Mouse (Mus musculus) embryonic fibroblast, embryonic 13.5 days (primary cell): Measurements from ENCODE around the gene Nr4a1. TPM values are rescaled to one million over a fixed set of nuclear protein-coding genes. Genes with fewer than 3 reads are reported as not detected.

ENCODE experiments used
- H3K27ac ChIP-seq: 2 replicates; pipeline ENCODE4 v1.5.1; 2012; ENCODE audit warnings: low read length, control low read depth, inconsistent platforms; ENCODE audit not compliant: insufficient read depth
- H3K4me1 ChIP-seq: 2 replicates; pipeline ENCODE4 v1.6.1; 2011; ENCODE audit warnings: low read length; ENCODE audit not compliant: control insufficient read depth, insufficient read depth
- H3K4me3 ChIP-seq: 2 replicates; pipeline ENCODE4 v1.5.1; 2011; ENCODE audit warnings: mild to moderate bottlenecking, control low read depth, low read length; ENCODE audit not compliant: insufficient read depth
- CTCF ChIP-seq: IDR thresholded peaks from 2 replicates; pipeline ENCODE4 v1.5.1; 2011; ENCODE audit warnings: mild to moderate bottlenecking, control low read depth, low read length, moderate library complexity, borderline replicate concordance; ENCODE audit not compliant: insufficient read depth
- POLR2A ChIP-seq: IDR thresholded peaks from 2 replicates; pipeline ENCODE4 v1.6.1; 2011; ENCODE audit warnings: low read depth, mild to moderate bottlenecking, control low read depth, low read length, moderate library complexity
- polyA plus RNA-seq: library from polyadenylated mRNA; stranded (reverse); fragments of >200 nt; gene quantifications from 2 replicates; pipeline ENCODE4 v1.2.4, GENCODE M21; 2011; ENCODE audit warnings: low read depth; ENCODE audit not compliant: missing spikeins, insufficient read length

Gene Nr4a1
- 60.9 and 68.2 TPM in 2 replicates for polyA plus RNA-seq

DNA sequence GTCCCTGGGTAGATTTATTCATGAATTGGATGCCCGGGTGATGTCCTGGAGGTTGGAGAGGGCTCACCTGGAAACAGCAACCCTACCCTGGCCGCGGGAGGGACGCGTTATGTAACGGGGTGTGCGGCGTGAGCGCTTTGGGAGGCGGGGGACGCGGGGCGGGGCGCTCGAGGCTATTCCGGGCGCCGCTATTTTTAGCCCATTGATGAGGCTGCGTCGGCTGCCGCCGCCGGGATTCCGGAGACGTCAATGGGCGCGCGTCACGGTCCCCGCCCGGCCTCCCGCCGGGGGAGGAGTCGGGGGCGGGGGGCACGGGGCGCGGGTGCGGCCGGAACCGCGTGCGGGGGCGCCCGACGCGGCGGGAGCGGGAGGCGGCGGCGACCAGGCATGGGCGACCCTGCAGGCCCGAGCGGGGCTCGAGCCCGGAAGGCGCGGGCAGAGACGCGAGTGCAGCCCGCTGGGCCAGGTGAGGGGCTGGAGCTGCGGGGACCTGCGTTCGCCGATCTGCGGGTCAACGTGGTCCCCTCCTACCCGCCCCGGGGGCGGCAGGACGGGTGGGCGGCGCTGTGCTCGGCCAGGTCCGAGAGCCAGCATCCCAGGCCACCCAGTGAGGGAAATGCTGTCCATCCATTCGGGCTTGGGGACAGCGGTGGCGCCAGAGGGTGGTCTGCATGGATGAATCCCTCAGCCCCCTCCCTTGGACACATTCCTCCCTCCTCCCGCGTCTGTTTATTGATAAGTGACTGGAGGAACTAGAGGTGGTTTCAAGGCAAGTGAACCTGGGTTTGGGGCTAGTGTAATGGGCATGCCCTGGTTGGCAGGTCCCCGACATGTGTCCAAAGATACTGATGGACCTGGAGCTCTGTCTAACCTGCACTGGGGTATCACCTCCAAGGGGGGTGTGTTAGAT lies at the start of gene Nr4a1:
Nr4a1 (plus strand) TSS at position 384 of the 910 bp plus-strand sequence.
- TF ChIP-seq CTCF (no peak), POLR2A (peak; percentile 44; the same call in 1 of the 2 replicates)

GRCm38 (mm10) chr15:101204781-101205180 lies 49.3 kb upstream of the Nr4a1 start:
- H3K4me3 ChIP-seq: no peak overlapping the region
- H3K4me1 ChIP-seq: no peaks in the 10 kb centered on the region
- TF ChIP-seq POLR2A (no peak), CTCF (no peak)
- H3K27ac ChIP-seq: no peak overlapping the region

More for the DNA sequence above, at the start of gene Nr4a1:
- Histone ChIP-seq H3K4me3 (peak within 1 kb of the TSS; percentile 63), H3K27ac (no peak within 1 kb of the TSS), H3K4me1 (peaks cover 3% of the 10 kb centered on the region)

DNA sequence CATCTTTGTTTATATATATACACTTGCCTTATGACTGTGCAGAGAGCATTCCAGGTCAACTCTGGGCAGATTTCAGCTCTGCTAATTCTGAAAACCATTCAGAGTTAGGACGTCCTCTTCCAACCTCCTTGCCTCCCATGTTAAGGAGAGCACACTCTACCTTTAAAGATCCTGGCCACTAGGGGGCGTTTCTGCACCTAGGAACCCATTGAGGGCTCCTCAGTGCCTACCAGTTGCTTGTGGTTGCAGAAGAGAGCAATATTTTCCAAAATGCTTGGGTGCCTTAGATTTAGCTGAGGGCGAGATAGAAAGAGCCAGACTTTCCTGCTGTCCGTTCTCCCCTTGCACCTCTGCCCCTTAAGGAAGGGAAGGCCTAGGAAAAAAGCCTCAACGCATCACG lies 43.8 kb upstream of the Nr4a1 start:
- 0 out of 2 replicates have a peak, but pooled peaks have one; percentile 16 for TF ChIP-seq CTCF
- no peak for TF ChIP-seq POLR2A
- Histone ChIP-seq H3K27ac (no peak overlapping the region), H3K4me1 (no peaks in the 10 kb centered on the region), H3K4me3 (no peak overlapping the region)

DNA sequence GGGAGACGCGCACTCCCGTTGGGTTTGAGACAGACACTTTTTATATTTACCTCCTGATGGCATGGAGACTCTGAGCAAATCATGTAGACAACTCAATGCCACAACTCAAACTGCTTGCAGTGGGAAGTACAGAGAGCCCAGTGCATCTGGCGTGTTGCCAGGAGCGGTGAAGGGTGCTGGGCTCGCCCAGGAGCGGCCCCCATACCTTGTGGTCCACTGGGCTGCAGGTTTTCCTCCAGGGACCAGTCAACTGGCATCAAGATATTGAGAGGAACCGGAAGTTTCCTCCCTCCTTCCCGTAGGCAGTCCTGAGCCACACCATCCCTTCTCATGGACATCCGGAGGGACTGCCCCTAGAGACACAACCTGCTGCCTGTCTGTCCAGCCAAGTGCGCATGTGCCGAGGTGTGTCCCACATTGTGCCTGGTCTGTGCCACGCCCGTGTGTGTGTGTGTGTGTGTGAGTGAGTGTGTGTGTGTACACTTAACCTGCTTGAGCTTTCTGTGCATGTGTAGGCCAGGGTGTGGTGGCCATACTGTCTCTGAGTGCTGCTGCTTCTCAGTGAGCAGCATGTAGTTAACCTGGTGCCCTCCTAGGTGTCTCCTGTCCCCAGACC lies 43.0 kb upstream of the Nr4a1 start:
- H3K4me3 ChIP-seq: no peak overlapping the region
- TF ChIP-seq POLR2A: no peak
- TF ChIP-seq CTCF: no peak
- H3K4me1 ChIP-seq: no peaks in the 10 kb centered on the region
- H3K27ac ChIP-seq: no peak overlapping the region

DNA sequence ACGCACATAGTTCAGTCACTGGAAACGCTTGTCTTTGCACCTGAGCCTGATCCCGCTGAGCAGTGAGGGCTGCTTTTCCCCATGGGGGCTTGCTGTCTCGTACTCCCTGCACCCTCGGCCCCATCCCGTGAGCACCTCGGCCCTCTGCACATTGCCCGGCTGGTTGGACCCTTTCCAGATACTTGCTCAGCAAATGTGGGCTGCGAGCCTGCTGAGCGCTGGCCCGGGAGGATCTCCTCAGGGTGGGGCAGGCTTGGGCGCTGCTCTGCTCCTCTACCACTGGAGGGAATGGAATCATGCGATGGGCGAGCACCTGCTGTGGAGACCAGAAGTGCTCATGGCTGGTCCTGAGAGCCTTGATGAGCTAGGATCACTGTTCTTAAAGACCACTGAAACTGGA lies 41.6 kb upstream of the Nr4a1 start:
- no peak for TF ChIP-seq CTCF
- no peak for TF ChIP-seq POLR2A
- Histone ChIP-seq H3K4me3 (no peak overlapping the region), H3K4me1 (no peaks in the 10 kb centered on the region), H3K27ac (no peak overlapping the region)

DNA sequence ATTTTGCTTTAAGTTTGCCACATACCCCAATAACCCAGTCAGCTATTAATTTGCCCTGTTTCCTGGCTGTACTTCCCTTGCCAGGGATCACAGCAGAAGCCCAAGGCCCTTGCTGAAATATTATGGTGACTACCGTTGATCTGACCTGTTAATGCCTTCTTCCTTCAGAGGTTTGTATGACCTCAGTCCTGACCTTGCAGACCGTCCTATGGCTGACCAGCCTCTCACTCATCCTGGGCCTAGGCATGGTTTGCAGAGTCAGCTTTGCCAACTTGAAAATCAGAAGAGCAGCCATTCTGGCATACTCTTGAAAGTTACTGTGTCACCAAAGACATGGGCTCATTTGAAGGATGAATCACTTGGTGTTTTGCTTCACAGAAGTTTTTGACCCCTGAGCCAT lies 38.9 kb upstream of the Nr4a1 start:
- TF ChIP-seq CTCF: no peak
- no peak for TF ChIP-seq POLR2A
- peaks cover 1% of the 10 kb centered on the region; the same call in 1 of the 2 replicates for H3K4me1 ChIP-seq
- H3K27ac ChIP-seq: no peak overlapping the region; the same call in 1 of the 2 replicates

DNA sequence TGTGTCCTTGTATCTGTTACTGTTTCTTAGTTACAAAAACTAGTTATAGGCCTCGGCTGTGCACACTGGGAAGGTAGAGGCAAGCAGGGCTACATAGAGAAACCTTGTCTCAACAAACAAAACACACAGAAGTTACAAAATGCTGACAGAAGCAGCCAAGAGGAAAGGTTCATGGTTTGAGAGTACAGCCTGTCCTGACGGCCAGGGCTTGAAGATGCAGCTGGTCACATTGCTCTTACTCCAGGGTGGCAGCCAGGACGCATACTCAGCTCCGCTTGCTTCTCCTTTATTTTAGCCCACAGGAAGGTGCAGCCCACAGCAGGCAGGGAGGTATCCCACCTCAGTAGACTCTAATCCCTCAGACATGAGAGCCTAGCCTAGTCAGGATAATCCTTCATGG lies 38.0 kb upstream of the Nr4a1 start:
- no peak for TF ChIP-seq POLR2A
- H3K27ac ChIP-seq: no peak overlapping the region
- H3K4me1 ChIP-seq: peaks cover 4% of the 10 kb centered on the region

More for the DNA sequence above, 38.9 kb upstream of the Nr4a1 start:
- no peak overlapping the region for H3K4me3 ChIP-seq

DNA sequence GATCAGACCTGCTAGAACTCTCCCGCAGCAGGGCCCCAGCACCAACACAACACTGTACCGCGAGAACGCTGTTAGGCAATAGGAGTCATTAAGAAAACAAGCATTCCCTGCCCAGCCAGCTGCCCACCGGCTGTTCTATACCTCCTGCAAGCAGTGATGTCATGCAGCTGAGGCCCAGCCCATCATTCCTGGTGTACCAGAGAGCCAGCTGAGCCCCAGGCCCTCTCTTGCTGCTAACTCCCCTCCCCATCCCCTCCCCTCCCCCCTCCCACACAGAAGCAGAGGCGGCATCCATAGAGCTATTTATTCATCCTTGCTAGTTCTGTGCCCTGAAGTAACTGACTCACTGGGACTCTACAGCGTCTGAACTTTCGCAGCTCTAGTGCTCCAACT lies 33.2 kb upstream of the Nr4a1 start:
- TF ChIP-seq POLR2A: no peak; the same call in 1 of the 2 replicates
- no peak for TF ChIP-seq CTCF
- Histone ChIP-seq H3K27ac (peak overlapping the region; percentile 66), H3K4me1 (peaks cover 8% of the 10 kb centered on the region), H3K4me3 (no peak overlapping the region)

More for the DNA sequence above, 38.0 kb upstream of the Nr4a1 start:
- no peak overlapping the region for H3K4me3 ChIP-seq

DNA sequence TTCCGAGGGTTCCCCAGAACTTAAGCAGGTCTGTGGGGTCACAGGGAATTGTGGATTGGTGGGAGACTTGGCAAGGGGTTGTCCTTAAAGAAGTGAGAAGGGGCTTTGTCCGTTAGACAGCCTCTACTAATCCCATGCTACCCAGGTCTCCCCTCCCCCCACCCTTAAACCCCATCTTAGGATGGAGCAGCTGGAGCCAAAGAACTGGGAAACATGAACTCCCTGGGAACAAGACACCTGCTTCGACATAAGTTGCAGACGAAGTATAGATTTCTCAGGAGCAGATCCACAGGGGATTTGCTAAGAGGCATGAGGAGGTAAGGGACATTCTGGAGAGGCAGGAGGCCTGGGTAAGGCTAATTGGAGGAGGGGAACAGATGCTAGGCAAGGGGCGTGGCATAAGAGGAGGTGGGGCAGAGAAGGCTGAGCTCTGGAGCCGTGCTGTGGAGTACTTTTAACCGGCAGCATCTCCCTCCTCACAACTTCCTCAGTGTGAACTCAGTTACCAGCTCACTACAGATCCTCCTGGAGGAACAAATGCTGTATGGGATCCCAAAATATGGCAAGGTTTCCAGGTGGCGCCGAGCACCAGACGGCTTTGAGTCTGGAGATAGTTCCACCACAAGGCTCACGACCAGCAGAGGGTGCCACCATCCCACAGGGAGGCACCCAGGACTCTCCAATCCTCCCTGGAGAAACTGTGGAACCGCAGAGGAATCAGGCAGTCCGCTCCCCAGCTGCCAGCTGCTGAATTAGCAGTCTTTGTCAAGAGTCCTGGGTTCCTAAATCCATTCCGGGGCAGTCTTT lies 32.6 kb upstream of the Nr4a1 start:
- peak overlapping the region; percentile 17; the same call in 1 of the 2 replicates for H3K4me3 ChIP-seq
- H3K27ac ChIP-seq: peak overlapping the region; percentile 66
- TF ChIP-seq POLR2A (peak; percentile 23), CTCF (peak; percentile 86)
- H3K4me1 ChIP-seq: peaks cover 8% of the 10 kb centered on the region
